Comparison of ENCODE assay signal across 8 mouse cellular contexts in genomic region chr9:50437830-50438722, GRCm38 (mm10). TPM values are rescaled to one million over a fixed set of nuclear protein-coding genes. Genes with fewer than 3 reads are reported as not detected.
A peak's percentile ranks its signal among the peaks of the same experiment; 100 is the strongest.
DNase-seq lines count a peak whose midpoint lies in the region; ATAC-seq and TF ChIP-seq lines count a peak whose summit lies in the region.

No protein-coding gene starts in this region.

- peak; percentile 18 for DNase-seq in cerebellum, adult 11 months
- DNase-seq in forebrain, postnatal 0 days, result peak; percentile 94
- DNase-seq in layer of hippocampus, adult 9-10 months (ENCODE audit: low spot score), result peak; percentile 57
- DNase-seq in ovary, adult 18-20 months (ENCODE audit: low spot score), result peak; percentile 50
- peak; percentile 91 for DNase-seq in thymus, postnatal 14 days

- no peak overlapping the region for H3K9ac ChIP-seq in ES-Bruce4 (ENCODE audit: low read depth, poor library complexity, severe bottlenecking)
- H3K9ac ChIP-seq in forebrain, postnatal 0 days, result peak overlapping the region; percentile 51; the same call in 1 of the 2 replicates
- peak overlapping the region; percentile 40; the same call in 1 of the 2 replicates for H3K9ac ChIP-seq in lung, embryonic 15.5 days

- TF ChIP-seq EP300 in ES-Bruce4 (IDR thresholded peaks at IDR 0.05; ENCODE audit: insufficient read depth, low read depth, low read length), result no peak

- H3K27ac ChIP-seq in ES-Bruce4 (ENCODE audit: insufficient read depth, low read length), result no peak overlapping the region
- no peak overlapping the region for H3K27ac ChIP-seq in forebrain, postnatal 0 days (ENCODE audit: low read depth, low read length)
- no peak overlapping the region for H3K27ac ChIP-seq in lung, embryonic 15.5 days

- H3K9me3 ChIP-seq in ES-Bruce4 (replicated peaks; ENCODE audit: control insufficient read depth, insufficient read depth, low read length, poor library complexity, severe bottlenecking), result no peaks in the 10 kb centered on the region
- no peaks in the 10 kb centered on the region for H3K9me3 ChIP-seq in forebrain, postnatal 0 days (ENCODE audit: low read length)
- H3K9me3 ChIP-seq in lung, embryonic 15.5 days, result no peaks in the 10 kb centered on the region

- peak overlapping the region; percentile 56 for H3K4me2 ChIP-seq in forebrain, postnatal 0 days (ENCODE audit: low read depth)
- peak overlapping the region; percentile 65 for H3K4me2 ChIP-seq in lung, embryonic 15.5 days

- ATAC-seq in forebrain, postnatal 0 days, result peak; percentile 89
- peak; percentile 88 to 91 for ATAC-seq in hematopoietic stem cell, adult 5-6 weeks (replicated peaks in 1 of 2; ENCODE audit: insufficient read depth in 1 of 2, low FRiP score in 2 of 2, low TSS enrichment in 1 of 2, low read depth in 1 of 2, poor library complexity in 2 of 2, severe bottlenecking in 2 of 2)
- peak; percentile 73; the same call in 1 of the 2 replicates for ATAC-seq in lung, embryonic 15.5 days (ENCODE audit: borderline replicate concordance, extremely low read depth, low FRiP score, low TSS enrichment)

- no peaks in the 10 kb centered on the region for H3K27me3 ChIP-seq in ES-Bruce4 (ENCODE audit: control insufficient read depth, insufficient read depth, low read length, poor library complexity, severe bottlenecking)
- H3K27me3 ChIP-seq in forebrain, postnatal 0 days (ENCODE audit: insufficient read depth, low read length), result no peaks in the 10 kb centered on the region
- no peaks in the 10 kb centered on the region for H3K27me3 ChIP-seq in lung, embryonic 15.5 days

- H3K4me3 ChIP-seq in ES-Bruce4 (ENCODE audit: low read depth, low read length), result peak overlapping the region; percentile 24
- peak overlapping the region; percentile 38 for H3K4me3 ChIP-seq in forebrain, postnatal 0 days (ENCODE audit: low read depth, low read length)
- H3K4me3 ChIP-seq in lung, embryonic 15.5 days, result peak overlapping the region; percentile 24; the same call in 1 of the 2 replicates

- peak; percentile 89 for TF ChIP-seq CTCF in ES-Bruce4 (IDR thresholded peaks at IDR 0.05; ENCODE audit: low read depth, low read length)
- TF ChIP-seq CTCF in forebrain, postnatal 0 days (IDR thresholded peaks at IDR 0.05; ENCODE audit: low read depth), result peak; percentile 98

- H3K4me1 ChIP-seq in ES-Bruce4 (ENCODE audit: control insufficient read depth, insufficient read depth, low read length), result no peaks in the 10 kb centered on the region
- H3K4me1 ChIP-seq in forebrain, postnatal 0 days (ENCODE audit: insufficient read depth), result 0 out of 2 replicates have a peak, but pooled peaks cover 3% of the 10 kb centered on the region
- no peaks in the 10 kb centered on the region for H3K4me1 ChIP-seq in lung, embryonic 15.5 days

- no peaks in the 10 kb centered on the region for H3K36me3 ChIP-seq in ES-Bruce4 (ENCODE audit: control insufficient read depth, insufficient read depth, low read length, poor library complexity, severe bottlenecking)
- no peaks in the 10 kb centered on the region for H3K36me3 ChIP-seq in forebrain, postnatal 0 days (ENCODE audit: insufficient read depth)
- no peaks in the 10 kb centered on the region for H3K36me3 ChIP-seq in lung, embryonic 15.5 days

- WGBS in forebrain, postnatal 0 days, result 15% methylated on average over 17 of the region's 17 CpGs
- 18% methylated on average over 17 of the region's 17 CpGs for WGBS in lung, embryonic 15.5 days

- no peak for TF ChIP-seq POLR2A in ES-Bruce4 (IDR thresholded peaks at IDR 0.05; ENCODE audit: insufficient read depth, low read length)

RNA-seq across cellular contexts. Expression of gene Plet1, which starts 56.2 kb away (rescaled TPM):
- polyA plus RNA-seq in ES-Bruce4 (2011; ENCODE audit: insufficient read depth, insufficient read length, low read depth, missing spikeins), result 22.7 and 30.9 TPM in 2 replicates
- total RNA-seq in forebrain, postnatal 0 days (2014; rRNA removed), result not detected in 2 replicates
- polyA plus RNA-seq in forebrain, postnatal 0 days (2015; fragmentation: Nextera tagmentation; extraction: Ambion mirVana), result 0.11 and 0.34 TPM in 2 replicates
- total RNA-seq in hematopoietic stem cell, adult 5-6 weeks (2017), result not detected in 2 replicates
- polyA plus RNA-seq in lung, embryonic 15.5 days (2015; fragmentation: Nextera tagmentation; extraction: Ambion mirVana), result 1.6 TPM in 2 replicates

Comparison
In these comparisons a context has a peak if more than half of its experiments do, and no peak if none do; other contexts are left out.
1. DNase-seq: peak in every context shown above with its lines; median percentile 94 in forebrain, postnatal 0 days; 91 in thymus, postnatal 14 days; 57 in layer of hippocampus, adult 9-10 months; 50 in ovary, adult 18-20 months; 18 in cerebellum, adult 11 months.